Mouse (Mus musculus): Measurements from ENCODE around the gene Acp5. TPM values are rescaled to one million over a fixed set of nuclear protein-coding genes. Genes with fewer than 3 reads are reported as not detected.
"Not testable (repeated sequence)": the region's sequence is repeated elsewhere in the genome, so short reads cannot be mapped to it uniquely, and the experiment has no call there.

The Acp5 gene
- 10 to 100 TPM; 28.0 to 74.3 TPM for total RNA-seq (2021)
- long read RNA-seq, experiment 1, transcript Acp5-202 (5 exons, 1,349 nt) = minor isoform, 15 of 77 reads
- long read RNA-seq, experiment 1, transcript Acp5-201 (5 exons, 1,356 nt) = major isoform, 36 of 77 reads
- long read RNA-seq, experiment 1, partial matches to known transcripts = 11 of 77 reads
- long read RNA-seq, experiment 1, other reads (novel, unspliced or antisense) = 14 of 77 reads
- long read RNA-seq, experiment 2, transcript Acp5-201 (5 exons, 1,356 nt) = major isoform, 16 of 23 reads
- long read RNA-seq, experiment 2, partial matches to known transcripts = 0 of 23 reads
- long read RNA-seq, experiment 2, other reads (novel, unspliced or antisense) = 1 of 23 reads

DNA sequence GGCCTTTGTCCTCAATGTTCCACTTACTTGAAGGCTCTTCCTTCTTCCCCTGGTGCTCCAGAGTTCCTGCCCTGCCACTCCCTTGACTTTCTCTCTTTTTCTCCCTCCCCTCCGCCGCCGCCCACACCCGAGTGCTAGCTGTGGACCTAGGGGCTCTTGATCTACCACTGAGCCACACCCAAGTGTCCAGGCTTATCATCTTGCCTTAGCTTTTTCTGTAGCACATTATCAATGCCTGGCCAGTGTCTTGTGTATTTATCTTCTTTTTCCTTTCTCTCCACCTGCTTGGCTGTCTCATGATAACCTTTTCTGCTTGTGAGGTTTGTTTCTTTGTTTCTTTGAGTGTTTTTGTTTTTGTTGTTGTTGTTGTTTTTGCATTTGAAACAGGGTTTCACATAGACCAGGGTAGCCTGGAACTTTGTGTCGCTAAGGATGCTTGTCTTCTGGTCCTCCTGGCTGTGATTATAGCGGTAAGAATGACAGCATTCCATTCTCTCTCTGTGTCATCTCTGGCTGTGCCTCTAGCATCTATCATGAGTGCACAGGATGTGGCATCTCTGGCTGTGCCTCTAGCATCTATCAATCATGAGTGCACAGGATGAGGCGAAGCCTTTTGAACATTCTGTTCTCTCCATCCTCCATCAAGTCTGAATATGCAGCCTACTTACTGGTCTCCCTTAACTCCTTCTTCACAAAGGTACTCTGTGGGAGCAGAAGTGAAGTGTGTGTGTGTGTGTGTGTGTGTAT lies at the start of gene Acp5:
TSS of gene Acp5 (minus strand) at position 68 of the 747 bp plus-strand sequence.
- no peak for DNase-seq

GRCm38 (mm10) chr9:22172318-22172717 lies 36.8 kb upstream of the Acp5 start:
- DNase-seq = no peak

GRCm38 (mm10) chr9:22169327-22169726 lies 33.8 kb upstream of the Acp5 start:
- DNase-seq = no peak

DNA sequence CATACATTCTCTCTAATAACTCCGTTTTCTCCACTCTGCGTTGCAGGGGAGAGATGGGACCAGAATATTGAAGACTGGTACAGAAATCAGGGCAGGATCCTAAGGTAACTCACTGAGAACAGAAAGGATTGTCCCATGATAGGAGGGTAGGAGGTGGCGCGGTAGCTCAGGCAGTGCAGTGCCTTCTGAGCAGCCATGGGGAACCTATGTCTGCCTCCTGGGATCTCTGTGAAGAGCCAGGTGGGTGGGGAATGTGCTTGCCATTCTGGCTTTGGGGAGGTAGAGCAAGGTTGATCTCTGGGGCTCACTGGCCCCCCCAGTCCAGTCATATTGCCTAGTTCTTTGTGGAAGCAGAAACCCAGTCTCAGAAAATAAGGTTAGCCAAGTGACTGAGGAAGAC lies 32.2 kb upstream of the Acp5 start:
- no peak for DNase-seq

DNA sequence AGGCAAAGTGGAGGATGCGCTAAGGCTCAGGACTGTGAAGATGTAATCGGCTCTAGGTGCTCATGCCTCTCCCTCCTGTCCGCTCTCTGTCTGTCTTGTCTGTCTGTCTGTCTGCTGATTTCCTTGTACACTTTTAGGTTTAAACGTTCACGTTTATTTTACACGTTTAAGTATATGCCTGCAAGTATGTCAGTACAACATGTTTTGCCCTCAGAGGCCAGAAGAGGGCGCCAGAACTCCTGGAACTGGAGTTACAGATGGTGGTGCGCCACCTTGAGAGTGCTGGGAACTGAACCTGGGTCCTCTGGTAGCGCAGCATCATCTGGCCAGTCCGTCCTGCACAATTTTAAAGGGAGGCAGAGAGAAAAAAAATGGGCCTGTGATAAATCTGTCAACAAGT lies 31.2 kb upstream of the Acp5 start:
- DNase-seq = no peak

GRCm38 (mm10) chr9:22165964-22166363 lies 30.5 kb upstream of the Acp5 start:
- no peak for DNase-seq

GRCm38 (mm10) chr9:22164711-22165668 lies 29.5 kb upstream of the Acp5 start:
- DNase-seq = peak; percentile 65

DNA sequence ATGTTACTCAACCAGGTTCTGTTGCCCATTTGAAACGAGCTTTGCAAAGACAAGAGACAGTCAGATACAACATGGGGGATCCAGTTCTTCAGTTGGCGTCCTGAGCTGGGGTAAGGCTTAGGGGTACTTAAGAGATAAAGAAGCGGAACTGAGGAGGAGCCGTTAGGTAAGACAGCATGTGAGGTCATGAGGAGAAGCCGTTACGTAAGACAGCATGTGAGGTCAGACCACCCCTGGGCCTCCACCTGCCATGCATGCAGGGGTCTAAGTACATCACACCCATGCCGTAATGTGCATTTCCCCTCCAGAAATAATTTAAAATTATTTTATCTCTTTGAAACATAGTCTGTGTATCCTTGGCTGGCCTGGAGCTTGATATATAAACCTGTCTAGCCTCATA lies 27.4 kb upstream of the Acp5 start:
- no peak for DNase-seq

DNA sequence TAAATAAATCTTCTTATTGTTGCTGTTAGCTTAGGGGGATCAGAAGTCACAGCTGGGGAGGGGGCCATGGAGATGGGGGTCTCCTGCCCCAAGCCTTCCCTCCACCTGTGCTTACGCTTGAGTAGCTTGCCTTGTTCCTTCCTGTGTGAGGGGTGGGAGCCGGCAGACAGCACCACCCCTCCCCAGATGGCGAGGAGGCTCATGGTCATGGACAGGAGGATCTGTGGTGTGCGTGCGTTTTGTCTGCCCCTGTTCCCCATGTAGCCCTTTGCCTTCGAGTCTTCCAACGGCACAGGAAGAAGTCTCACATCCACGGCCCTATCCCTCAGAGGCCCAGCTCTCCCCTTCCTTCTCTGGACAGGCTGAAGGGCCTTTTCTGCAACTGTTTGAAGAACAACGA lies 26.8 kb upstream of the Acp5 start:
- DNase-seq = no peak

DNA sequence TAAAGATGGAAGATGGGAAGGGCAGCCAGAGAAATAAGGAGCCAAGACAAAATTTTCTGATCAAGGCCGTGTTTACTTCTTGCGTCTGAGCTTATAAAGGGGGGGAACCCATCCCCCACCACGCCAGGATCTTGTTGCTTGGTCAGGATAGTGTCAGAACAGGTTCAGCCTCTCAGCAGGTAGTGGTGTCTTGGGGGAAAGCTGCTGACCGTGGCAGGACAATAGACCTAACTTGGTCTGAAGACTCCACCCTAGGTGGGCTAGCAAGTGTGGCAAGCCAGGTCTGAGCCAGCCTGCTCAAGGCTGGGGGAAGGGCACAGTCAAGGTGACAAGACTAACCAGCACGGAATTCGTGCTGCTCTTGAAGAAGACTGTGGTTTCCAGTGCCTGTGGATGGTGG lies 25.8 kb upstream of the Acp5 start:
- DNase-seq = no peak

DNA sequence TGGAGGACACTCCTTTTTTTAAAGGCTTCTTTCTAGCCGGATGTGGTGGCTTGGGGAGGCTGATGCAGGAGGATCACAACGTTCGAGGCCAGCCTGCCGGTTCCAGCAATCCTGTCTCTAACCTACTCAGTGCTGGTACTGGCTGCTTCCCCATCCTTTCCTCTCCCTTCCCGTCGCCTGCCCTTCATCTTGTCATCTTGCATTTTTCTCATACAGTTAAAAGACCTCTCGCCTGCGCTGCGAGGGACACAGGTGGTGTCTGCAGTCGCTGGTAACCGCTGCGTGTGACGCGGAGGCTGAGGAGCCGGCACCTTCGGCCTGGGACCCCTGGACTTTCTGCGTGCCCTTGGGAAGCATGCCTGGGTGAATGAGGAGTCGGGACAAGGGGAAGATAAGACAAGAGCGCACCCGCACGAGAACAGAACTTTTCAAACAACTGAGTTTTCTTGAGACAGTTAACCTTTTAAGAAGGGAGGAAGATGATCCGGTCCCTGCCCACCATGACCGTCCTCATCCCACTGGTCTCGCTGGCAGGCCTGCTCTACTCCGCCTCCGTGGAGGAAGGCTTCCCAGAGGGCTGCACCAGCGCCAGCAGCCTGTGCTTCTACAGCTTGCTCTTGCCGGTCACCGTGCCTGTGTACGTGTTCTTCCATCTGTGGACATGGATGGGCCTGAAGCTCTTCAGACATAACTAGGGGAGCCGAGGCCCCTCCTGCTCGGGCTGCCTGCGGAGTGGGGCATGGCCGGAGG lies 22.2 kb upstream of the Acp5 start:
- DNase-seq = no peak

DNA sequence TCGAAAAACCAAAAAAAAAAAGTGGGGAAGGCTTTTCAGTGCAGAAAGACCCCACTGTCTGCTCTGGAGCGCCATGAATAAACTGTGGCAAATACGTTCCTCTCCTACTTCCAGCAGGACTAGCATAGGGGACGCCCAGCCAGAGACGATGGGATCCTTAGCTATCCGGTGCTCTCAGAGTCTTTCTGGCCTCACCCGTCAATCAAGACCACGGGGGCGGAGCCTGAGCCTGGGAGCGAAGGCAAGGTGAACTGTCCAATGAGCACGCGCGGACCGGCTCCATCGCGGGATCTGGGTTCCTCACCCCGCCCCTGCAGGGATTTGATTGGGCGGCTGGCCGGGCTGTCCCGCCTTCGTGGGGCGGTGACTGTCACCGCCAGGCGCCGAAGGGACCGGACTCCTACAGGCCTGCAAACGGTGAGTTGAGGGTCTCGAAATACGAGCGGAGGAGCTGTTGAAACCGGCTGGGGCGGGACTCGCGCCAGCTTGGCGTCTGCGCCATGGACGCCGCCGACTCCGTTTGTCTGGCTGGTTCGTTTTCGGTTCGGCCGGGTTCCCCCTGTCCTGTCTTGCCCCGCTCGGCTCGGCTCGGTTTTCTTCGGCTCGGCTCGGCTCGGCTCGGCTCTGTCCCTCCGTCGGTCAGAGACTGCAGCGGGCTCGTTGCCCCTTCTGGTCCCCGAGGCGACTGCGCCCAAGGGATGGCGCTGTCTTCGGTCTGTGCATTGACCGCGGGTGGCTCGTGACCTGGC lies 21.2 kb upstream of the Acp5 start, which contains the start of gene Pigyl:
TSS of gene Pigyl (plus strand) at position 350 of the 749 bp plus-strand sequence.
- peak; percentile 99 for DNase-seq

DNA sequence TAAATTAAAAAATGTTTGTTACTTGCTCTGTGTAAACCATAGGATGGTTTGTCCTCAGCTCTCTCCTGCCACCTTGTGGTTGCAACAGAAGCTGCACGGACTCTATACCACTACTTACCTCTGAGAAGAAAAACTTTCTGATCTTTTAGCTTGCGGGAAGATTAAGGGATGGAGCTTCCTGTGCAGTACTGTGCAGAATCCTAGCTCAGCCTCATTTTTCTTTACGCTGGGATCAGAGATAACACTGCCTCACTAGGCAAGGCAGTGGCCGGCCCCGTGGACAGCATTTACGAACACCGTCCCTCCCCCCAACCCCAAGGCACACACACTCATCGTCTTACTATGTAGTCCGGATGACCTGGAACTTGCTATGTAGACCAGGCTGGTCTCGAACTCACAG lies 20.1 kb upstream of the Acp5 start:
- DNase-seq = peak; percentile 80

DNA sequence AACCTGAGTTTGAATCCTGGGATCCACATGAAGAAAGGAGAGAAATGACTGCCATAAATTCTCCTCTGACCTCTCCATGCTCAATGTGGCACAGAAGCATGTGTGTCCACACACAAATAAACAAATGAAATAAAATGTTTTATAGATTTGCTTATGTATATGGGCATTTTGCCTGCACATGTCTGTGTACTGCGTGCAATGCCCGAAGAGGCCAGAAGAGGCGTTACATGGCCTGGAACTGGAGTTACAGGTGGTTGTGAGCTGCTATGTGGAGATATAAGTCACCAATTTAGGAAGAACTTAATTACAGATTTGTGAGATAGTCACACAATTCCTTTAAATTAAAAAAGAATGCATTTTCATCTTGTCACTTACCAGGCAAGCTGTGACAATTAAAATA lies 18.3 kb upstream of the Acp5 start:
- DNase-seq = no peak

DNA sequence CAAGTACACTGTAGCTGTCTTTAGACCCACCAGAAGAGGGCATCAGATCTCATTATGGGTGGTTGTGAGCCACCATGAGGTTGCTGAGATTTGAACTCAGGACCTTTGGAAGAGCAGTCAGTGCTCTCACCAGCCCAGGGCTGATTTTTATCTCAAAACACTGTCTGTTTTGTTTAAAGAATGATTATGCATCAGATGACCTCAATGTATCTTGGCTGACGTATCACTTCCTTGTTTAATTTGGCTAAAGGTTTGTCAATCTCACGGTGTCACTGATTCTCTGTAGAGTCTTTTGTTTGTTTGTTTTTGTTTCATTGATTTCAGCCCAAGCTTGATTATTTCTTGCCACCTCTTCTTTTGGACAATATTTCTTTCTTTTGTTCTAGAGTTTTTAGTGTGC lies 15.4 kb upstream of the Acp5 start:
- DNase-seq = no peak

DNA sequence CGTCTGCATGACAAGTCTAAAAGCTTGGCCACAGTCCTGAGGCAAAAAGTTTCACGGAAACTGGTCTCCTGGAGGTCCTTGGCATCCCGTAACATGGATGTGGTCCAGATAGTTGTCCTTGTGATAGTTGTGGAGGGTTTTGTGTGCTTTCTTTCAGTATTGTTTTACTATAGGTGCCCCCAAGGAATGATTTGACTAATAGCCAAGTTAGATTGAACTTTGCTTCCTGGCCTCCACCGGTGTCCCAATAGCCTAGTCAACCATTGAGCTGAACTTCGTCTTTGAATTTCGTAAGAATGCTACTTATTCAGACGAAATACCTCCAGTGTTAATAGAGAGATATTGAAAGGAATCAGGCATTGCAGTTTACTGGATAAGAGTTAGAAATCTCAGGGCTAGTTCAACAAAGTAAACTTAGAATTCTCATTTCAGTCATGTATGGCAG lies 14.8 kb upstream of the Acp5 start:
- DNase-seq = not testable (repeated sequence)

- no peak for DNase-seq
Measured at GRCm38 (mm10) chr9:22149426-22150248, 14.1 kb upstream of the Acp5 start.

GRCm38 (mm10) chr9:22144304-22144965 lies 8.9 kb upstream of the Acp5 start:
- no peak for DNase-seq
